11 mouse cellular contexts compared by ENCODE assay signal in genomic region chr4:82500578-82501098, GRCm38 (mm10).
DNase-seq lines count a peak whose midpoint lies in the region; ATAC-seq lines count a peak whose summit lies in the region.
"Had no signal": no experiment of that assay in that cellular context is flagged by ENCODE, and none has a peak within 500 bp of the region (broad histone marks: within the 10 kb centered on the region; RNA-seq: fewer than 3 reads in every experiment).

No protein-coding gene starts in this region.

- DNase-seq in liver, embryonic 11.5 days (ENCODE audit: low spot score): no peak
- no peak for DNase-seq in liver
- no peak for DNase-seq in forebrain, embryonic 10.5 days (ENCODE audit: extremely low spot score, low spot score)
- DNase-seq in intestine, embryonic 14.5 days (ENCODE audit: low spot score): peak; percentile 42
- DNase-seq in retina, postnatal 1 day: no peak
- DNase-seq in c-Kit-positive CD71-positive TER-119-positive erythroid progenitor cells, embryonic 14.5 days (ENCODE audit: low spot score): no peak
- DNase-seq in frontal cortex, adult 2 months (ENCODE audit: extremely low spot score in 1 of 2, low spot score in 1 of 2): no peak
- DNase-seq: cerebellum, adult 9-10 months; kidney, adult 18-20 months had no signal

- no peak overlapping the region for H3K27ac ChIP-seq in liver, embryonic 11.5 days (ENCODE audit: low read depth, low read length)
- H3K27ac ChIP-seq in forebrain, embryonic 10.5 days: peak overlapping the region; percentile 56; the same call in 1 of the 2 replicates
- no peak overlapping the region for H3K27ac ChIP-seq in intestine, embryonic 14.5 days (ENCODE audit: low read depth)
- H3K27ac ChIP-seq in neural tube, embryonic 14.5 days (ENCODE audit: low read depth, low read length): peak overlapping the region; percentile 78

- no peak for ATAC-seq in liver, embryonic 11.5 days (replicated peaks; ENCODE audit: low FRiP score)
- no peak for ATAC-seq in intestine, embryonic 14.5 days (replicated peaks; ENCODE audit: low FRiP score, low TSS enrichment, low read depth)
- no peak for ATAC-seq in neural tube, embryonic 14.5 days (ENCODE audit: low read depth)

- no peaks in the 10 kb centered on the region for H3K36me3 ChIP-seq in liver, embryonic 11.5 days (ENCODE audit: control insufficient read depth, insufficient read depth, low read length)
- peaks cover 32% of the 10 kb centered on the region for H3K36me3 ChIP-seq in forebrain, embryonic 10.5 days (replicated peaks)
- H3K36me3 ChIP-seq in intestine, embryonic 14.5 days (ENCODE audit: control insufficient read depth, insufficient read depth, low read length): peaks cover 30% of the 10 kb centered on the region
- no peaks in the 10 kb centered on the region for H3K36me3 ChIP-seq in neural tube, embryonic 14.5 days (ENCODE audit: control insufficient read depth, insufficient read depth, low read length)

- no peaks in the 10 kb centered on the region for H3K9me3 ChIP-seq in liver, embryonic 11.5 days (ENCODE audit: control insufficient read depth, low read length)
- no peaks in the 10 kb centered on the region for H3K9me3 ChIP-seq in forebrain, embryonic 10.5 days
- no peaks in the 10 kb centered on the region for H3K9me3 ChIP-seq in intestine, embryonic 14.5 days (ENCODE audit: control insufficient read depth, low read length)
- no peaks in the 10 kb centered on the region for H3K9me3 ChIP-seq in neural tube, embryonic 14.5 days (ENCODE audit: control insufficient read depth, low read length)

- WGBS in liver, embryonic 11.5 days: 62% methylated on average over 5 of the region's 5 CpGs
- 67% methylated on average over 5 of the region's 5 CpGs for WGBS in forebrain, embryonic 10.5 days
- WGBS in intestine, embryonic 14.5 days: 76% methylated on average over 5 of the region's 5 CpGs
- 50% methylated on average over 5 of the region's 5 CpGs for WGBS in neural tube, embryonic 14.5 days

- 0 out of 2 replicates have a peak, but pooled peaks cover 3% of the 10 kb centered on the region for H3K4me1 ChIP-seq in liver, embryonic 11.5 days (replicated peaks; ENCODE audit: control insufficient read depth, insufficient read depth, low read length)
- peaks cover 54% of the 10 kb centered on the region for H3K4me1 ChIP-seq in forebrain, embryonic 10.5 days
- H3K4me1 ChIP-seq in intestine, embryonic 14.5 days (replicated peaks; ENCODE audit: control insufficient read depth, insufficient read depth, low read length): peaks cover 28% of the 10 kb centered on the region
- H3K4me1 ChIP-seq in neural tube, embryonic 14.5 days (ENCODE audit: control insufficient read depth, insufficient read depth, low read length): 0 out of 2 replicates have a peak, but pooled peaks cover 8% of the 10 kb centered on the region

- H3K27me3 ChIP-seq in liver, embryonic 11.5 days (replicated peaks; ENCODE audit: control insufficient read depth, insufficient read depth, low read length): peaks cover 24% of the 10 kb centered on the region
- H3K27me3 ChIP-seq in forebrain, embryonic 10.5 days (ENCODE audit: poor library complexity, severe bottlenecking): peaks cover 25% of the 10 kb centered on the region
- H3K27me3 ChIP-seq in intestine, embryonic 14.5 days (replicated peaks; ENCODE audit: control insufficient read depth, insufficient read depth, low read length): no peaks in the 10 kb centered on the region
- H3K27me3 ChIP-seq in neural tube, embryonic 14.5 days (ENCODE audit: control insufficient read depth, insufficient read depth, low read length): no peaks in the 10 kb centered on the region
- H3K27me3 ChIP-seq: Patski had no signal

- peak overlapping the region; percentile 23 for H3K4me3 ChIP-seq in liver, embryonic 11.5 days (ENCODE audit: low read depth, low read length)
- H3K4me3 ChIP-seq in forebrain, embryonic 10.5 days: peak overlapping the region; percentile 83; the same call in 1 of the 2 replicates
- peak overlapping the region; percentile 94 for H3K4me3 ChIP-seq in intestine, embryonic 14.5 days (ENCODE audit: low read depth, low read length)
- H3K4me3 ChIP-seq in neural tube, embryonic 14.5 days (ENCODE audit: low read depth, low read length): peak overlapping the region; percentile 81

- peak overlapping the region; percentile 40; the same call in 1 of the 2 replicates for H3K9ac ChIP-seq in liver, embryonic 11.5 days (ENCODE audit: low read depth, low read length)
- H3K9ac ChIP-seq in intestine, embryonic 14.5 days (ENCODE audit: low read length): peak overlapping the region; percentile 34
- H3K9ac ChIP-seq in neural tube, embryonic 14.5 days (replicated peaks; ENCODE audit: low read depth, low read length): peak overlapping the region; percentile 58

- peak overlapping the region; percentile 46 for H3K4me2 ChIP-seq in liver, embryonic 11.5 days
- H3K4me2 ChIP-seq in intestine, embryonic 14.5 days (ENCODE audit: low read length): peak overlapping the region; percentile 91
- H3K4me2 ChIP-seq in neural tube, embryonic 14.5 days (ENCODE audit: low read depth, low read length): peak overlapping the region; percentile 93

Comparison
In these comparisons a context has a peak if more than half of its experiments do, and no peak if none do; other contexts are left out.
1. H3K27ac ChIP-seq: peak in forebrain, embryonic 10.5 days (single experiment) and neural tube, embryonic 14.5 days (single experiment); none in liver, embryonic 11.5 days (single experiment) and intestine, embryonic 14.5 days (single experiment).
2. H3K4me3 ChIP-seq: peak in every context shown above with its lines; median percentile 94 in intestine, embryonic 14.5 days; 83 in forebrain, embryonic 10.5 days; 81 in neural tube, embryonic 14.5 days; 23 in liver, embryonic 11.5 days.
3. Peak in every context shown above with its lines, with median percentiles within 50 percentile points of each other: H3K4me2 ChIP-seq and H3K9ac ChIP-seq.